Mouse (Mus musculus) kidney, adult 2 months (tissue): ENCODE results near the gene Ubqlnl. TPM values are rescaled to one million over a fixed set of nuclear protein-coding genes. Genes with fewer than 3 reads are reported as not detected.

Experiments
- DNase-seq: peaks from one replicate; pipeline ENCODE4 v3.0.0; 2021
- H3K27ac ChIP-seq: fragments of 200-500 bp; 2 replicates; pipeline ENCODE4 v1.5.1; 2012; ENCODE audit warnings: low read depth, low read length, control low read depth, inconsistent platforms; ENCODE audit not compliant: insufficient read depth
- H3K27me3 ChIP-seq: fragments of 200-500 bp; replicated peaks from 2 replicates; pipeline ENCODE4 v1.6.1; 2012; ENCODE audit warnings: mild to moderate bottlenecking, moderate library complexity, low read length, inconsistent platforms; ENCODE audit not compliant: control insufficient read depth, insufficient read depth
- H3K36me3 ChIP-seq: fragments of 200-500 bp; 2 replicates; pipeline ENCODE4 v1.6.1; 2012; ENCODE audit warnings: mild to moderate bottlenecking, moderate library complexity, low read length, inconsistent platforms; ENCODE audit not compliant: control insufficient read depth, insufficient read depth
- H3K4me1 ChIP-seq: fragments of 200-500 bp; 2 replicates; pipeline ENCODE4 v1.6.1; 2011; ENCODE audit warnings: low read length; ENCODE audit not compliant: control insufficient read depth, insufficient read depth
- H3K4me3 ChIP-seq: fragments of 200-500 bp; 2 replicates; pipeline ENCODE4 v1.5.1; 2011; ENCODE audit warnings: mild to moderate bottlenecking, low read depth, low read length, control low read depth; ENCODE audit not compliant: insufficient read depth
- CTCF ChIP-seq: fragments of 200-500 bp; conservative IDR thresholded peaks from 2 replicates; pipeline ENCODE4 v1.5.1; 2011; ENCODE audit warnings: low read depth, mild to moderate bottlenecking, control low read depth, low read length, moderate library complexity, mixed read lengths; ENCODE audit not compliant: insufficient read depth, insufficient read length
- POLR2A ChIP-seq: fragments of 200-500 bp; IDR thresholded peaks from one replicate; pipeline ENCODE4 v1.6.1; 2011; ENCODE audit warnings: low read depth, low read length, control low read depth
- WGBS: fragments of 180-500 bp; shearing (Covaris S2); methylation state at CpG from one replicate; pipeline ENCODE4 v1.1.7; 2018; 5-methylcytosine and 5-hydroxymethylcytosine counted together
- polyA plus RNA-seq: library from polyadenylated mRNA; depleted of rRNA; stranded (reverse); fragments of >200 nt; gene quantifications from 2 replicates; pipeline ENCODE4 v1.2.3, GENCODE M21; 2012; rRNA removed

Gene Ubqlnl
- polyA plus RNA-seq, 1 experiment: not detected

GRCm38 (mm10) chr7:104103913-104104756, 46.2 kb downstream of the Ubqlnl start:
- 26% methylated on average over 4 of the region's 4 CpGs for WGBS
- TF ChIP-seq CTCF: no peak
- no peak for TF ChIP-seq POLR2A

More at GRCm38 (mm10) chr7:104103913-104104756, 46.2 kb downstream of the Ubqlnl start:
- H3K36me3 ChIP-seq: no peaks in the 10 kb centered on the region
- no peaks in the 10 kb centered on the region for H3K4me1 ChIP-seq
- no peak overlapping the region for H3K4me3 ChIP-seq
- no peak for DNase-seq
- H3K27ac ChIP-seq: no peak overlapping the region
- H3K27me3 ChIP-seq: no peaks in the 10 kb centered on the region

Other genes with a start within 250 kb of the Ubqlnl start
- gene Olfr65, start 247.1 kb downstream of the Ubqlnl start, polyA plus RNA-seq: not detected in 2 replicates
- gene Olfr631, start 221.7 kb downstream of the Ubqlnl start, polyA plus RNA-seq: not detected in 2 replicates
- not detected in 2 replicates for gene Olfr632, start 216.2 kb downstream of the Ubqlnl start, polyA plus RNA-seq
- not detected in 2 replicates for gene Olfr633, start 206.1 kb downstream of the Ubqlnl start, polyA plus RNA-seq
- gene Olfr635, start 179.4 kb downstream of the Ubqlnl start, polyA plus RNA-seq: not detected in 2 replicates
- not detected in 2 replicates for gene Olfr638, start 151.8 kb downstream of the Ubqlnl start, polyA plus RNA-seq
- not detected in 2 replicates for gene Olfr639, start 133.3 kb downstream of the Ubqlnl start, polyA plus RNA-seq
- not detected in 2 replicates for gene Olfr640, start 125.0 kb downstream of the Ubqlnl start, polyA plus RNA-seq
- not detected in 2 replicates for gene Olfr641, start 115.1 kb downstream of the Ubqlnl start, polyA plus RNA-seq
- gene Olfr642, start 97.9 kb downstream of the Ubqlnl start, polyA plus RNA-seq: not detected in 2 replicates
- not detected in 2 replicates for gene 4930516K23Rik, start 89.1 kb downstream of the Ubqlnl start, polyA plus RNA-seq
- not detected in 2 replicates for gene Olfr644, start 78.7 kb downstream of the Ubqlnl start, polyA plus RNA-seq
- gene Olfr645, start 65.1 kb downstream of the Ubqlnl start, polyA plus RNA-seq: not detected in 2 replicates
- gene Olfr646, start 45.7 kb downstream of the Ubqlnl start, polyA plus RNA-seq: not detected in 2 replicates
- not detected in 2 replicates for gene Ubqln5, start 20.7 kb downstream of the Ubqlnl start, polyA plus RNA-seq
- not detected in 2 replicates for gene Olfr643, start 13.2 kb downstream of the Ubqlnl start, polyA plus RNA-seq
- gene Ubqln3, start 7.3 kb downstream of the Ubqlnl start, polyA plus RNA-seq: 0.07 and 0.09 TPM in 2 replicates
- not detected in 2 replicates for gene Olfm5, start 14.3 kb upstream of the Ubqlnl start, polyA plus RNA-seq
- gene Olfr648, start 32.8 kb upstream of the Ubqlnl start, polyA plus RNA-seq: not detected in 2 replicates
- gene Olfr649, start 45.4 kb upstream of the Ubqlnl start, polyA plus RNA-seq: not detected in 2 replicates
- gene Trim6, start 68.2 kb upstream of the Ubqlnl start, polyA plus RNA-seq: 0.88 and 1.0 TPM in 2 replicates
- gene Trim34a, start 93.9 kb upstream of the Ubqlnl start, polyA plus RNA-seq: 3.3 and 5.1 TPM in 2 replicates
- gene Trim5, start 137.5 kb upstream of the Ubqlnl start, polyA plus RNA-seq: 0.30 and 0.42 TPM in 2 replicates
- 1.9 and 3.1 TPM in 2 replicates for gene Trim12a, start 164.9 kb upstream of the Ubqlnl start, polyA plus RNA-seq
- 2.3 TPM in 2 replicates for gene Trim34b, start 178.9 kb upstream of the Ubqlnl start, polyA plus RNA-seq
- gene Trim12c, start 202.8 kb upstream of the Ubqlnl start, polyA plus RNA-seq: 2.4 and 3.4 TPM in 2 replicates
- gene Trim30b, start 219.3 kb upstream of the Ubqlnl start, polyA plus RNA-seq: 0.03 and 0.25 TPM in 2 replicates